8 mouse cellular contexts compared by ENCODE assay signal in the genomic region with DNA sequence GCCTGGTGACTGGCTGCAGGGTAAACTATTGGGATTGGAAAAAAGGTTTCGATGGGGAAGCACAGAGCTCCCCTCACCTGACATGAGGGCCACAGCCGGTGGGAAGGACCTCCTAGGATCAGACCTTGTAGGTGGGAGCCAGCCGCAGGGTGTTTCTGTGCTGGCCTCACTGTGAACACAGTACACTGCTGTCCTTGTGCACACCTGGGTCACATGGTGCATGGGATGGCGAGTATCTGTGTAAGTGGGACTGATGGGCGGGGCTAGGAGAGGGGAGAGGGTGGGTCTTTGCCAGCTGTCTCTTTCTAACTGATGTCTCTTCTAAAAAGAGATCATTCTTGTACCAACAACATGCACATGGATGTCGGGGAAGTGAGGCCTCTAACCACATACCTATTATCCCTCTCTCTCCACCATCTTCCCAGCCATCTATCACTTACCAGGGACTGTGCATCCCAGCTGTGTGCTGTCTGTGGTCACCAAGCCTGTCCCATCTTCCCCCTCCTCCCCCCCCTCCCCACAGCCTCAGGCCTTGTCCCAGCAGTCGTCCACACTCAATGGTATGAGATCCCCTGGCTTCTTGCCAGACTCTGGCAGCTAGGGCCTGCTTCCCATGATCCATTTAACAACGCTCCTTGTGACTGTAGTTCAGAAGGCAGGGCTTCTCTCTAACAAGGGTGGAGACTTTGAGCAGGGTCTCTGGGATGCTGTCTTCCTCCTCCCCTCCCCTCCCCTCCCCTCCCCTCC.
DNase-seq lines count a peak whose midpoint lies in the region; ATAC-seq lines count a peak whose summit lies in the region.

No protein-coding gene starts in this region.

- H3K27me3 ChIP-seq in hindbrain, embryonic 14.5 days (ENCODE audit: control insufficient read depth, insufficient read depth, low read length) = no peaks in the 10 kb centered on the region
- no peaks in the 10 kb centered on the region for H3K27me3 ChIP-seq in neural tube, embryonic 12.5 days (replicated peaks)

- H3K9ac ChIP-seq in hindbrain, embryonic 14.5 days = no peak overlapping the region
- H3K9ac ChIP-seq in neural tube, embryonic 12.5 days = no peak overlapping the region

- H3K4me1 ChIP-seq in hindbrain, embryonic 14.5 days (replicated peaks; ENCODE audit: control insufficient read depth, insufficient read depth, low read length) = peaks cover 50% of the 10 kb centered on the region
- peaks cover 60% of the 10 kb centered on the region for H3K4me1 ChIP-seq in neural tube, embryonic 12.5 days

- no peaks in the 10 kb centered on the region for H3K36me3 ChIP-seq in hindbrain, embryonic 14.5 days (replicated peaks; ENCODE audit: control insufficient read depth, insufficient read depth)
- H3K36me3 ChIP-seq in neural tube, embryonic 12.5 days = no peaks in the 10 kb centered on the region

- H3K4me2 ChIP-seq in hindbrain, embryonic 14.5 days (replicated peaks) = no peak overlapping the region
- H3K4me2 ChIP-seq in neural tube, embryonic 12.5 days (replicated peaks) = 0 out of 2 replicates have a peak overlapping the region, but pooled peaks have one; percentile 20

- 47% methylated on average over 8 of the region's 8 CpGs for WGBS in hindbrain, embryonic 14.5 days
- 54% methylated on average over 8 of the region's 8 CpGs for WGBS in neural tube, embryonic 12.5 days

- peak; percentile 15 for DNase-seq in adrenal gland, postnatal 14 days
- no peak for DNase-seq in adrenal gland, adult (ENCODE audit: inconsistent age in 2 of 2, low spot score in 1 of 2)
- peak; percentile 81 for DNase-seq in left cerebral cortex, postnatal 4 days
- DNase-seq in left cerebral cortex, adult 18-20 months (ENCODE audit: low spot score in 2 of 2) = no peak
- peak; percentile 77 for DNase-seq in hindbrain, embryonic 14.5 days (ENCODE audit: low spot score)
- no peak for DNase-seq in urinary bladder, postnatal 10 days (ENCODE audit: low spot score)

- H3K27ac ChIP-seq in hindbrain, embryonic 14.5 days = peak overlapping the region; percentile 96
- H3K27ac ChIP-seq in neural tube, embryonic 12.5 days = peak overlapping the region; percentile 86

- peak; percentile 49; the same call in 1 of the 2 replicates for ATAC-seq in hindbrain, embryonic 14.5 days (ENCODE audit: low FRiP score)
- peak; percentile 64 for ATAC-seq in neural tube, embryonic 12.5 days (ENCODE audit: low FRiP score, low read depth)
- ATAC-seq in inflammation-experienced regulatory T-cells, adult 6 months = no peak

- no peaks in the 10 kb centered on the region for H3K9me3 ChIP-seq in hindbrain, embryonic 14.5 days (ENCODE audit: control insufficient read depth, low read length)
- no peaks in the 10 kb centered on the region for H3K9me3 ChIP-seq in neural tube, embryonic 12.5 days

- intact Hi-C loops in left cerebral cortex, postnatal 4 days (cut with DNase I) = no loop called here

- H3K4me3 ChIP-seq in hindbrain, embryonic 14.5 days (replicated peaks; ENCODE audit: low read length) = no peak overlapping the region
- no peak overlapping the region for H3K4me3 ChIP-seq in neural tube, embryonic 12.5 days

Comparison
In these comparisons a context has a peak if more than half of its experiments do, and no peak if none do; other contexts are left out.
1. DNase-seq: peak in adrenal gland, postnatal 14 days (single experiment), left cerebral cortex, postnatal 4 days (single experiment) and hindbrain, embryonic 14.5 days (single experiment); none in adrenal gland, adult (0 of 2), left cerebral cortex, adult 18-20 months (0 of 2) and urinary bladder, postnatal 10 days (single experiment).